Mouse (Mus musculus) lung, embryonic 16.5 days (tissue): ENCODE measurements at regions not wholly inside any gene's neighbourhood (a gene's known extent, or its start where the extent isn't known, plus 50 kb on each side); places are given as distances from the start of the nearest gene placed in this dataset.

ENCODE experiments used
- ATAC-seq: fragments of 200-750 bp; cut with Nextera tagmentation; 2 replicates; pipeline ENCODE4 v1.8.0; 2017; ENCODE audit warnings: low read depth, mild to moderate bottlenecking, moderate library complexity
- H3K27ac ChIP-seq: fragments of 300-500 bp; sonication (generic); 2 replicates; pipeline ENCODE4 v1.5.1; 2014; ENCODE audit warnings: mild to moderate bottlenecking, control low read depth, low read length
- H3K27me3 ChIP-seq: fragments of 300-500 bp; sonication (generic); 2 replicates; pipeline ENCODE4 v1.6.1; 2014; ENCODE audit warnings: low read depth, low read length, mixed read lengths; ENCODE audit not compliant: control insufficient read depth, insufficient read depth
- H3K36me3 ChIP-seq: fragments of 300-500 bp; sonication (generic); 2 replicates; pipeline ENCODE4 v1.6.1; 2014; ENCODE audit warnings: low read length; ENCODE audit not compliant: control insufficient read depth, insufficient read depth
- H3K4me1 ChIP-seq: fragments of 300-500 bp; sonication (generic); replicated peaks from 2 replicates; pipeline ENCODE4 v1.6.1; 2014; ENCODE audit warnings: low read length, mixed read lengths; ENCODE audit not compliant: control insufficient read depth, insufficient read depth
- H3K4me2 ChIP-seq: fragments of 300-500 bp; sonication (generic); 2 replicates; pipeline ENCODE4 v1.6.1; 2014; ENCODE audit warnings: low read depth, low read length, control low read depth
- H3K4me3 ChIP-seq: fragments of 300-500 bp; sonication (generic); 2 replicates; pipeline ENCODE4 v1.5.1; 2014; ENCODE audit warnings: mild to moderate bottlenecking, low read length, control low read depth
- H3K9ac ChIP-seq: fragments of 300-500 bp; sonication (generic); 2 replicates; pipeline ENCODE4 v1.6.1; 2014; ENCODE audit warnings: low read length, control low read depth
- H3K9me3 ChIP-seq: fragments of 300-500 bp; sonication (generic); 2 replicates; pipeline ENCODE4 v1.6.1; 2016; ENCODE audit warnings: low read length; ENCODE audit not compliant: control insufficient read depth
- WGBS: fragments of 180-500 bp; shearing (Covaris S2); extraction: QIAGEN DNeasy Blood & Tissue Kit; methylation state at CpG from one replicate; pipeline ENCODE4 v1.1.7; 2014; 5-methylcytosine and 5-hydroxymethylcytosine counted together

DNA sequence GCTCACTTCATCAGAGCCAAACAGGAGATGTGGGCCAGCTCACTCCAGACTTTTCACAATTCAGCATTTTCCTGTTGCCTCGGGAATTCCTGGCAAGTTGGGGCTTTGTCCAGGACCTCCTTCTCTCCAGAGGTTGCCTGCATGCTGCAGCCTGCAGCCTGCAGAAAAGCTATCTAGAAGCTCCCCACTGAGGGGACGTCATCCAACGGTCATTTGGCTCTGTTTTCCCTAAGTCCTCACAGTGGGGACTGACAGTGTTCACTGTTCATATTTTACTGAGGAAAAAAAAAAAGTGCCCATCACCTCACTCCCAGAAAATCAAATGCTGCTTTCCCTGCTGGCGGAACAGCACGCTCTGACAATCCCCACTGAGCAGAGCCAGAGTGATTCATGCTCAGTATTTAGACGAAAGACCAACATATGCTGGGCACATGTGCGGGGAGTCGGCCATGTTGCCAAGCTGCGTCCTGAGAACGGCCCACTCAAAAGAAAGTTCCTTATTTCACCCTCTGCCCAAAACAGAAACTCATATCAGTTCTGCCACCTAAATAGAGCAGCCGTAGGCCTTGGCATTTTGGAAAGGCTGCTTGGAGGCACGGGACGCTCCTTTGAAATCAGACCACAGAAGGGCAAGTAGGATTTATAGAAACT lies 105.3 kb downstream of the Mis18a start:
- peak; percentile 13; the same call in 1 of the 2 replicates for ATAC-seq
- Histone ChIP-seq H3K4me2 (no peak overlapping the region), H3K9ac (peak overlapping the region; percentile 29; the same call in 1 of the 2 replicates), H3K4me1 (peaks cover 55% of the 10 kb centered on the region), H3K9me3 (no peaks in the 10 kb centered on the region; the same call in 1 of the 2 replicates), H3K4me3 (no peak overlapping the region), H3K27me3 (no peaks in the 10 kb centered on the region), H3K27ac (peak overlapping the region; percentile 96), H3K36me3 (no peaks in the 10 kb centered on the region)
- 56% methylated on average over 13 of the region's 13 CpGs for WGBS

DNA sequence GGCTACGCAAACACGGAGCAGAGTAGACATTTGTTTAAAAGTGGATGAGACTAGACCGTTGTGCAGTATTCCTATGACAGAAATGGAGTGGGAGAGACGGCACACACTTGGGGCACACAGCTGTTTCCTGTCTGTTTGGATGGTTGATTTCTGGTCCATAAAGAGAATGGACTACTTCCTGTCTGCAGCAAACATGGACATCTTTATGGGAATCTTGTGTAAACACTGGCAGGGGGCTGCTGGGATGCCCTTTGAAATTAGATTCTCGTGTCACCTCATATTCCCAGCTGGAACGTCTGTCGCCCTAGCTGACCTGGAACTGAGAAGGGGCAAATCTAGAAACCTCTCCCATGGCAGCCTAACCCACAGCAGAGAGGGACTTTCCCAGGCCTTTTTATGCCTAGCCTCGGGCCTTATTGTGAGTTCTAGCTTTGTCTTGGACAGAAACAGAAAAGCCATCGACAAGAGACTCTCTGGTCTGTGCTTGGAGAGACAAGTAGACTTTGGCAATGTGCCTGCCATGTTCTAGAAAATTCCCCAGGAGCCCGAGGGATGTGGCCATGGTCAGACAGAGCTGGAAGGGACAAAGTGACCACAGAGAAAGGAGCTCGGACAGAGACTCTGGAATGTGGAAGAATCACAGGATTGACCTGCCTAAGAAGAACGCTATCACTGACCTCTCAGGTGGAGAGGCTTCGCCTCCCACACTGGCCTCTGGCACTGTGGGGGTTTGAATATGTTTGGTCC lies 107.5 kb downstream of the Mis18a start:
- peak overlapping the region; percentile 96 for H3K27ac ChIP-seq
- no peak overlapping the region for H3K4me2 ChIP-seq
- H3K4me1 ChIP-seq: peaks cover 38% of the 10 kb centered on the region
- H3K36me3 ChIP-seq: no peaks in the 10 kb centered on the region
- WGBS: 36% methylated on average over 13 of the region's 13 CpGs
- no peaks in the 10 kb centered on the region for H3K9me3 ChIP-seq
- no peak overlapping the region for H3K4me3 ChIP-seq
- no peak overlapping the region for H3K9ac ChIP-seq
- no peaks in the 10 kb centered on the region for H3K27me3 ChIP-seq
- ATAC-seq: peak; percentile 81

DNA sequence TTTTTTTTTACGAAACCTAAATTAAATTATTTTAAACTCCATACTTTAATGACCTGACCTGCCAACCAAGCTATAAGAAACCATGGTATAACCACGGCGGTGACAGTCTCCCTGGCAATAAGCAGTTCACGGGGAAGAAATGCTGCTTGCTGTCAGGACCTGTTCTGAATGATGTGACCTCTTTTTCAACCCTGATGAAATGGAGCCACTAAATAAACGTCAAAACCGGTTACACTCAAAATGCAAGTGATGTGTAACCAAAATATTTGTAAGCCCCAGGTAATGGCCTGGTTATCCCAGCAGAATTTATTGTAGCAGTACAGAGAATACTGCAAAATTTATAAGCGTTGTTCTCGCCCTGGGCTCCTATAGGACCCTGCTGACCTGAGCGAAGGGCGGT lies 111.4 kb downstream of the Mis18a start:
- WGBS: 69% methylated on average over 10 of the region's 10 CpGs
- ATAC-seq: no peak
- H3K4me2 ChIP-seq: no peak overlapping the region
- no peak overlapping the region for H3K9ac ChIP-seq
- H3K36me3 ChIP-seq: no peaks in the 10 kb centered on the region
- H3K27ac ChIP-seq: no peak overlapping the region
- H3K9me3 ChIP-seq: no peaks in the 10 kb centered on the region
- no peak overlapping the region for H3K4me3 ChIP-seq
- peaks cover 15% of the 10 kb centered on the region for H3K4me1 ChIP-seq
- H3K27me3 ChIP-seq: no peaks in the 10 kb centered on the region

DNA sequence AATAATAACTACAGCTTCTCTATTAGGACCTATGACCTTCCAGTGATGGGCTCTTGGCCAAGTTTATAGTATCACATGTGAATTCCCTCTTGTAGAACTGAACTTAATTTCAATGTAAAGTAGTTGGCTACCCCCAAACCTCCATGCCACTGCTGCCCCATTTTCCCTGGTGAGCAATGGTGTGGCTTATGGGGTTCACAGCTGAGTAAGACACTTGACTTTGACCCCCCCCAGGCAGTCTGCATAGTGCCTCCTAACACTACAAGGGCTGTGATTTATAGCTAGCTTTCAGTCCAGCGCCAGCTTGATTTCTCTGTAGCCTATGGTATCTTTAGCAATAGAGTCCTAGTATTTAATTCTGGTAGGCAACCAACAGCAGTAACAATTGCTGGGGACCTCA lies 113.1 kb downstream of the Mis18a start:
- 88% methylated on average over 1 of the region's 1 CpGs for WGBS
- no peak for ATAC-seq
- H3K9me3 ChIP-seq: no peaks in the 10 kb centered on the region
- peaks cover 5% of the 10 kb centered on the region for H3K4me1 ChIP-seq
- no peaks in the 10 kb centered on the region for H3K27me3 ChIP-seq
- H3K4me3 ChIP-seq: no peak overlapping the region
- no peaks in the 10 kb centered on the region for H3K36me3 ChIP-seq
- no peak overlapping the region for H3K27ac ChIP-seq
- H3K9ac ChIP-seq: no peak overlapping the region
- no peak overlapping the region for H3K4me2 ChIP-seq

DNA sequence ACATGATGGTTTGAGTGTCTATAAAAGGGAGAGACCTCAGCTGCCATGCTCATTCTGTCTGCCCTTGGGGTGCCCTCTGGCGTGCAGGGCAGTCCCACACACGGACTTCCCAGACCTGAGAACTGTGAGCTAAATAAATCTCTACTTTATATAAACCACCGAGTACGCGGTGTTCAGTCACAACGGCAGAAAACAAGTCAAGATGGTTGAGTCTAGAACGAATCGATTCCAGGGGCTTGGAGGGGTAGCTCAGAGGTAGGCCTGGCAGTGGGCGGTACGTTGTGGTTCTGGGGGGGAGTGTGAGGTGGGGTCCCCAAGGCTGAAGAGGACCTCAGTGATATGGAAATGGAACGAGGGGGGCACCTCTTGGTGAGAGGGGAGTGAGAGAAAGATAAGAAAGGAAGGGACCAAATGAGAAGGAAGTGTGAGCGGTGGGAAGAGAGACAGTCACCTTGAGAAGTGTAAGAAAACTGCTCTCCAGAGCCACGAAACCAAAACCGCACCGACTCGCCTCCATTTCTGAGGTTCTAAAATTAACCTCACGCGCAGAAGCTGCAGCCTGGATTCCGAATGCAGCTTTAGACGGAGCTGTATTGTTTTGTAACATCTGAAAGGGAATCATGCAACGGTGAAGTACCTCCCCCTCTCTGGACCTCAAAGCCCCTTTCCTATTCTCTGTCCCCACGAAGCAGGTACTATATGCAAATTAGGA lies 117.0 kb downstream of the Mis18a start:
- ATAC-seq: no peak
- Histone ChIP-seq H3K36me3 (no peaks in the 10 kb centered on the region), H3K27ac (no peak overlapping the region), H3K4me2 (no peak overlapping the region), H3K9ac (no peak overlapping the region), H3K4me3 (no peak overlapping the region), H3K27me3 (no peaks in the 10 kb centered on the region), H3K4me1 (peaks cover 2% of the 10 kb centered on the region; the same call in 1 of the 2 replicates), H3K9me3 (no peaks in the 10 kb centered on the region)
- WGBS: 84% methylated on average over 22 of the region's 22 CpGs

DNA sequence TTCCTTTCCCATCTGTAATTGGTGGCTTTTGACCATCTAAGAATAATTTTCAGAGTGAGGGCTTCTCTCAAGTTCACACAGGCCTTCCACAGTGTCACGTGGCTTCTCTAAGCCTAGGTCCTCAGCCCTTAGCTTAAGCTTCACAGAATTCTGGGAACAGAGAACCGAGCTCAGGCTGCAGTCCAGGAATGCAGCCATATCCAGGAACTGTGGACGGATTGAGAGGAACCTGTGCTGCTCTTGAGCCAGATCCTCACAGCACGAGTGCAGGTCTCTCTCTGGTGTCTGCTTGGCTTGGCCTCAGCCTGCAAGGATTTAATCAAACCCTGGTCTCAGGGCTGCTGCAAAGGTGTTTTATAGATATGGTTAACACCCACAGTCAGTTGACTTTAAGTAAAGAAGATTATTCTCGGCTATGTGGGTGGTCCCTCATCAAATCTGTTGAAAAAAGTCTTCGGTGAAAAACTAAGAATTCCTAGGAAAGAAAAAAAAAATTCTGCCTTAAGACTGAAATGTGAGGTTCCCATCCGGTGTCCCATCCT lies 127.8 kb downstream of the Mis18a start:
- no peak for ATAC-seq
- 44% methylated on average over 7 of the region's 7 CpGs for WGBS
- no peaks in the 10 kb centered on the region for H3K27me3 ChIP-seq

DNA sequence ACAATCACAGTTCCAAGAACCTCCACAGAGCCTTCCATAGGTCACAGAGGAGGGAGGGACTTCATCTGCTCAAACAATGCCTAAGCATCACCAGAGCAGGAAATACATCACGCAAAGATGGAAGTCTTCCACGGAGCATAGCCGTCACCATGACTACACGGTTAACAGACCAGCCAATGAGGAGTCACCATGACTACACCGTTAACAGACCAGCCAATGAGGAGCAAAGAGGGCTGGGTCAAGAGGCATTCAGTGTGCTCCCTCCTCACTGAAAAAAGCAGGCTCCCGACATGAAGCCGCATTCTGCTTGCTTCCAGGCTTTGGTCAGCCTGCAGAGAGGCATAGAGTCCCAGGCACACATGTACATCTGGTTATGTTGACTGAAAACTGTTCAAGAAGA lies 128.5 kb downstream of the Mis18a start:
- WGBS: 77% methylated on average over 7 of the region's 7 CpGs
- Histone ChIP-seq H3K27me3 (no peaks in the 10 kb centered on the region), H3K27ac (no peak overlapping the region), H3K4me2 (no peak overlapping the region), H3K4me3 (no peak overlapping the region), H3K9me3 (0 out of 2 replicates have a peak, but pooled peaks cover 3% of the 10 kb centered on the region), H3K4me1 (no peaks in the 10 kb centered on the region), H3K9ac (no peak overlapping the region), H3K36me3 (no peaks in the 10 kb centered on the region)
- no peak for ATAC-seq

More for the DNA sequence above, 127.8 kb downstream of the Mis18a start:
- H3K27ac ChIP-seq: no peak overlapping the region
- no peak overlapping the region for H3K4me2 ChIP-seq
- H3K4me1 ChIP-seq: no peaks in the 10 kb centered on the region
- 0 out of 2 replicates have a peak, but pooled peaks cover 3% of the 10 kb centered on the region for H3K9me3 ChIP-seq
- no peak overlapping the region for H3K4me3 ChIP-seq
- H3K9ac ChIP-seq: no peak overlapping the region
- no peaks in the 10 kb centered on the region for H3K36me3 ChIP-seq

DNA sequence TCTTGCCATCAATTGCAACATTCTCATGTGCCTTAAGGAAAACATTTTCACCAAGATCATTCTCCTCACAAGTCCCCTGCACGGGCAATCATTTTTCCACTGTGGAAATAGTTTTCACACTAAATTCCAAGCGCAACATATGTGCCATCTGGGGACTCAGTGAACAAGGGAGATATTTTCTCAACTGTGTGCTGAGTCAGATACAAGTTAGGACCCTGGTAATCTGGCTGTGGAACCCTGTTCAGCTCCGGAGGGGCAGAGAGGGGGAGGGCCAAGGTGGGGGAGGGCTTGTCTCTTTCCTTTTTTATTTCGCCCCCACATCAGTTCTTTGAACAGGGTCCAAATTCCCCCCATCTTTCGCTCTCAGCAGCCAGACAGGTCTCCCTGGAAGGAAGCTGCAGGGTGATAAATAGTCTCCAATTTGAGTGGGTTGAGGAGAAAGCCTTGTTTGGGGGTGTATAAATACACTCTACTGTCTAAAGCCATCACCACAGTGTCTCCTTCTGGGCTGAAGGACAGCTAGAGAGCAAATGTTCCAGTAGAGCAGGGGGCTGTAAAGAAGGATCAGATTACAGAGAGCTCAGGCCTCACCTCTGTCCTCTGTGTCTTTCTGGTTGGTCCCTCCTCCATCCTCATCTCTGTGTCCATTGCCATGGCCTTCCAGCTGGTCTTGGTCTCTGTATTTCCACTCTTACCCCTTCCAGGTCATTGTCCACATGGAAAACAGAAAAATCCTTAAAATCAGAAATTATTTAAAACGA lies 134.3 kb downstream of the Mis18a start:
- Histone ChIP-seq H3K4me1 (no peaks in the 10 kb centered on the region; the same call in 1 of the 2 replicates), H3K4me3 (no peak overlapping the region), H3K4me2 (no peak overlapping the region), H3K27me3 (no peaks in the 10 kb centered on the region), H3K36me3 (no peaks in the 10 kb centered on the region), H3K27ac (no peak overlapping the region), H3K9me3 (no peaks in the 10 kb centered on the region), H3K9ac (no peak overlapping the region)
- 53% methylated on average over 6 of the region's 6 CpGs for WGBS
- ATAC-seq: peak; percentile 68; the same call in 1 of the 2 replicates
